20 mouse cellular contexts compared by ENCODE assay signal in the genomic region with DNA sequence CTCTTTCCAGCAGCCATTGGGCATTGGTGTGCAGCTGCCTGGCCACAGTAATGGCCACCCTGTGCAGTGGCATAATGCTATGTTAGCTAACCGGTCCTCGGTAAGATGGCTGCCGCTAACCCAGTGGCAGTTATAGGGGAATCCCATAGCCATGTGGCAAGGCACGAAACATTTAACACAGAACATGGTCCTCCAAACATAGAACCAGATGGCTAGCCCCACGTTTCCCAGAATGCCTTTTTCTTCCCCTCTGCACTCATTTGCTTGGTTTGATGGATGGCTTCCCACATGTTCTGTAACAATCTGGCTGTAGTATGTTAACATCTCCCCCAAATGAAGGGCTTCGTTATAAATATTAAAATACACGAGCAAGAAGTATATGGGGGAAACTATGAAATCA. TPM values are rescaled to one million over a fixed set of nuclear protein-coding genes. Genes with fewer than 3 reads are reported as not detected.
A peak's percentile ranks its signal among the peaks of the same experiment; 100 is the strongest.
DNase-seq lines count a peak whose midpoint lies in the region; ATAC-seq and TF ChIP-seq lines count a peak whose summit lies in the region.
"Had no signal": no experiment of that assay in that cellular context is flagged by ENCODE, and none has a peak within 500 bp of the region (broad histone marks: within the 10 kb centered on the region; RNA-seq: fewer than 3 reads in every experiment).

No protein-coding gene starts in this region.

- H3K36me3 ChIP-seq in forebrain, postnatal 0 days (ENCODE audit: insufficient read depth): no peaks in the 10 kb centered on the region
- no peaks in the 10 kb centered on the region for H3K36me3 ChIP-seq in forebrain, embryonic 13.5 days (ENCODE audit: poor library complexity, severe bottlenecking)
- no peaks in the 10 kb centered on the region for H3K36me3 ChIP-seq in midbrain, embryonic 14.5 days (ENCODE audit: control insufficient read depth, insufficient read depth, low read length)
- H3K36me3 ChIP-seq: embryonic facial prominence, embryonic 13.5 days; heart, embryonic 15.5 days; hindbrain, embryonic 13.5 days had no signal

- no peaks in the 10 kb centered on the region for H3K9me3 ChIP-seq in forebrain, postnatal 0 days (ENCODE audit: low read length)
- no peaks in the 10 kb centered on the region for H3K9me3 ChIP-seq in forebrain, embryonic 13.5 days (replicated peaks)
- H3K9me3 ChIP-seq in midbrain, embryonic 14.5 days (ENCODE audit: control insufficient read depth, low read length): no peaks in the 10 kb centered on the region
- H3K9me3 ChIP-seq: embryonic facial prominence, embryonic 13.5 days; heart, embryonic 15.5 days; hindbrain, embryonic 13.5 days had no signal

- no peaks in the 10 kb centered on the region for H3K27me3 ChIP-seq in forebrain, postnatal 0 days (ENCODE audit: insufficient read depth, low read length)
- no peaks in the 10 kb centered on the region for H3K27me3 ChIP-seq in forebrain, embryonic 13.5 days
- H3K27me3 ChIP-seq in midbrain, embryonic 14.5 days (ENCODE audit: control insufficient read depth, insufficient read depth, low read length): no peaks in the 10 kb centered on the region
- H3K27me3 ChIP-seq: embryonic facial prominence, embryonic 13.5 days; heart, embryonic 15.5 days; hindbrain, embryonic 13.5 days had no signal

- ATAC-seq in forebrain, postnatal 0 days: peak; percentile 80
- no peak for ATAC-seq in forebrain, embryonic 13.5 days
- no peak for ATAC-seq in midbrain, embryonic 14.5 days (ENCODE audit: low FRiP score, low TSS enrichment)
- ATAC-seq: hindbrain, postnatal 0 days had no signal

- no peak overlapping the region for H3K27ac ChIP-seq in forebrain, postnatal 0 days (ENCODE audit: low read depth, low read length)
- H3K27ac ChIP-seq in forebrain, embryonic 13.5 days: no peak overlapping the region
- H3K27ac ChIP-seq in midbrain, embryonic 14.5 days (replicated peaks; ENCODE audit: low read depth, low read length): no peak overlapping the region
- H3K27ac ChIP-seq: embryonic facial prominence, embryonic 13.5 days; heart, adult 2 months; heart, embryonic 15.5 days; hindbrain, embryonic 13.5 days; hindbrain, postnatal 0 days had no signal

- WGBS in forebrain, postnatal 0 days: 67% methylated on average over 7 of the region's 7 CpGs
- 86% methylated on average over 7 of the region's 7 CpGs for WGBS in forebrain, embryonic 13.5 days
- WGBS in midbrain, embryonic 14.5 days: 92% methylated on average over 7 of the region's 7 CpGs

- no peaks in the 10 kb centered on the region for H3K4me1 ChIP-seq in forebrain, postnatal 0 days (ENCODE audit: insufficient read depth)
- no peaks in the 10 kb centered on the region for H3K4me1 ChIP-seq in forebrain, embryonic 13.5 days
- no peaks in the 10 kb centered on the region for H3K4me1 ChIP-seq in midbrain, embryonic 14.5 days (ENCODE audit: control insufficient read depth, insufficient read depth, low read length)
- H3K4me1 ChIP-seq: heart, embryonic 15.5 days; hindbrain, embryonic 13.5 days had no signal

- DNase-seq in forebrain, postnatal 0 days: peak; percentile 54
- peak; percentile 46 for DNase-seq in brain, embryonic 14.5 days (ENCODE audit: low read depth)
- DNase-seq in layer of hippocampus, adult 9-11 months: peak; percentile 20
- DNase-seq in midbrain, embryonic 14.5 days: no peak
- no peak for DNase-seq in cerebellum, adult 9-11 months
- DNase-seq: adrenal gland, adult 2 months; adrenal gland, postnatal 25 days; cerebellum, adult 11-12 months; cerebellum, adult 9-10 months; cerebellum, postnatal 36 days; gastrocnemius, postnatal 10 days; heart, adult 2 months; heart, postnatal 14 days had no signal

- no peak for TF ChIP-seq POLR2A in brain, embryonic 14.5 days (IDR thresholded peaks at IDR 0.05; ENCODE audit: borderline replicate concordance, extremely low read depth, insufficient read depth, insufficient read length, poor library complexity, severe bottlenecking)

- no peak overlapping the region for H3K4me3 ChIP-seq in forebrain, postnatal 0 days (ENCODE audit: low read depth, low read length)
- no peak overlapping the region for H3K4me3 ChIP-seq in forebrain, embryonic 13.5 days
- H3K4me3 ChIP-seq in midbrain, embryonic 14.5 days (replicated peaks; ENCODE audit: low read depth, low read length): no peak overlapping the region
- H3K4me3 ChIP-seq: embryonic facial prominence, embryonic 13.5 days; heart, adult 2 months; heart, embryonic 15.5 days; hindbrain, embryonic 13.5 days had no signal

- H3K4me2 ChIP-seq in forebrain, postnatal 0 days (ENCODE audit: low read depth): no peak overlapping the region
- H3K4me2 ChIP-seq in forebrain, embryonic 13.5 days: no peak overlapping the region
- no peak overlapping the region for H3K4me2 ChIP-seq in midbrain, embryonic 14.5 days (ENCODE audit: low read length)
- H3K4me2 ChIP-seq: embryonic facial prominence, embryonic 13.5 days; heart, embryonic 11.5 days; heart, embryonic 15.5 days; hindbrain, embryonic 13.5 days had no signal

- no peak overlapping the region for H3K9ac ChIP-seq in forebrain, postnatal 0 days
- H3K9ac ChIP-seq in forebrain, embryonic 13.5 days: no peak overlapping the region
- no peak overlapping the region for H3K9ac ChIP-seq in midbrain, embryonic 14.5 days (replicated peaks; ENCODE audit: low read length)
- H3K9ac ChIP-seq: embryonic facial prominence, embryonic 13.5 days; heart, embryonic 15.5 days; hindbrain, embryonic 13.5 days had no signal

- no peak for TF ChIP-seq CTCF in forebrain, postnatal 0 days (IDR thresholded peaks at IDR 0.05; ENCODE audit: low read depth)
- no peak for TF ChIP-seq CTCF in brain, embryonic 14.5 days (IDR thresholded peaks at IDR 0.05; ENCODE audit: borderline replicate concordance, extremely low read depth, insufficient read depth, insufficient read length)

RNA-seq across cellular contexts. Expression of a gene that starts 27.0 kb away (rescaled TPM):
- 39.5 and 43.9 TPM in 2 replicates for total RNA-seq in forebrain, postnatal 0 days (2014; rRNA removed)
- polyA plus RNA-seq in forebrain, postnatal 0 days (2015; fragmentation: Nextera tagmentation; extraction: Ambion mirVana): 10.7 and 19.5 TPM in 2 replicates
- polyA plus RNA-seq in forebrain, embryonic 13.5 days (2015; fragmentation: Nextera tagmentation; extraction: Ambion mirVana): 38.1 and 41.9 TPM in 2 replicates
- 59.5 and 78.4 TPM in 2 replicates for polyA plus RNA-seq in brain, embryonic 14.5 days (2012; rRNA removed)
- 37.8 and 55.6 TPM in 2 replicates for polyA plus RNA-seq in midbrain, embryonic 14.5 days (2014; fragmentation: Nextera tagmentation; extraction: Ambion mirVana)
- total RNA-seq: ES-E14 had no signal

RNA-seq across cellular contexts. Expression of a gene that starts 36.1 kb away (rescaled TPM):
- total RNA-seq in forebrain, postnatal 0 days (2014; rRNA removed): 7.9 and 9.6 TPM in 2 replicates
- 15.5 and 16.7 TPM in 2 replicates for polyA plus RNA-seq in forebrain, postnatal 0 days (2015; fragmentation: Nextera tagmentation; extraction: Ambion mirVana)
- 38.5 and 43.7 TPM in 2 replicates for polyA plus RNA-seq in forebrain, embryonic 13.5 days (2015; fragmentation: Nextera tagmentation; extraction: Ambion mirVana)
- 22.8 and 35.5 TPM in 2 replicates for polyA plus RNA-seq in brain, embryonic 14.5 days (2012; rRNA removed)
- polyA plus RNA-seq in midbrain, embryonic 14.5 days (2014; fragmentation: Nextera tagmentation; extraction: Ambion mirVana): 8.1 and 12.0 TPM in 2 replicates

Comparison
In these comparisons a context has a peak if more than half of its experiments do, and no peak if none do; other contexts are left out.
1. DNase-seq: peak in forebrain, postnatal 0 days (single experiment), brain, embryonic 14.5 days (single experiment) and layer of hippocampus, adult 9-11 months (single experiment); none in midbrain, embryonic 14.5 days (single experiment) and cerebellum, adult 9-11 months (single experiment).